Mouse (Mus musculus) heart, embryonic 15.5 days (tissue): ENCODE measurements around the gene Trpt1. TPM values are rescaled to one million over a fixed set of nuclear protein-coding genes. Genes with fewer than 3 reads are reported as not detected.

ENCODE experiments used
- ATAC-seq: fragments of 200-750 bp; cut with Nextera tagmentation; replicated peaks from 2 replicates; pipeline ENCODE4 v1.8.0; 2017; ENCODE audit warnings: low read depth, moderate TSS enrichment; ENCODE audit not compliant: insufficient number of reproducible peaks, insufficient read depth, low FRiP score
- H3K27ac ChIP-seq: fragments of 300-500 bp; sonication (generic); 2 replicates; pipeline ENCODE4 v1.5.1; 2015; ENCODE audit warnings: mild to moderate bottlenecking, inconsistent platforms
- H3K27me3 ChIP-seq: fragments of 300-500 bp; sonication (generic); 2 replicates; pipeline ENCODE4 v1.6.1; 2015; ENCODE audit warnings: inconsistent platforms
- H3K36me3 ChIP-seq: fragments of 300-500 bp; sonication (generic); 2 replicates; pipeline ENCODE4 v1.6.1; 2015; ENCODE audit warnings: mild to moderate bottlenecking, inconsistent platforms
- H3K4me1 ChIP-seq: fragments of 300-500 bp; sonication (generic); replicated peaks from 2 replicates; pipeline ENCODE4 v1.6.1; 2015; ENCODE audit warnings: inconsistent platforms
- H3K4me2 ChIP-seq: fragments of 300-500 bp; sonication (generic); 2 replicates; pipeline ENCODE4 v1.6.1; 2015; ENCODE audit warnings: inconsistent platforms, mild to moderate bottlenecking, moderate library complexity
- H3K4me3 ChIP-seq: fragments of 300-500 bp; sonication (generic); 2 replicates; pipeline ENCODE4 v1.5.1; 2015; ENCODE audit warnings: mild to moderate bottlenecking, inconsistent platforms
- H3K9ac ChIP-seq: fragments of 300-500 bp; sonication (generic); 2 replicates; pipeline ENCODE4 v1.6.1; 2015; ENCODE audit warnings: mild to moderate bottlenecking, inconsistent platforms
- H3K9me3 ChIP-seq: fragments of 300-500 bp; sonication (generic); replicated peaks from 2 replicates; pipeline ENCODE4 v1.6.1; 2016; ENCODE audit warnings: inconsistent platforms
- WGBS: fragments of 180-500 bp; shearing (Covaris S2); methylation state at CpG from one replicate; pipeline ENCODE4 v1.1.7; 2015; ENCODE audit warnings: mixed read lengths; 5-methylcytosine and 5-hydroxymethylcytosine counted together
- polyA plus RNA-seq: library from polyadenylated mRNA; unstranded; fragments of >200 nt; fragmentation: Nextera tagmentation; extraction: Ambion mirVana; gene quantifications from 2 replicates; pipeline ENCODE4 v1.2.1, GENCODE M21; 2015

The Trpt1 gene
- 17.4 and 18.0 TPM in 2 replicates for polyA plus RNA-seq

DNA sequence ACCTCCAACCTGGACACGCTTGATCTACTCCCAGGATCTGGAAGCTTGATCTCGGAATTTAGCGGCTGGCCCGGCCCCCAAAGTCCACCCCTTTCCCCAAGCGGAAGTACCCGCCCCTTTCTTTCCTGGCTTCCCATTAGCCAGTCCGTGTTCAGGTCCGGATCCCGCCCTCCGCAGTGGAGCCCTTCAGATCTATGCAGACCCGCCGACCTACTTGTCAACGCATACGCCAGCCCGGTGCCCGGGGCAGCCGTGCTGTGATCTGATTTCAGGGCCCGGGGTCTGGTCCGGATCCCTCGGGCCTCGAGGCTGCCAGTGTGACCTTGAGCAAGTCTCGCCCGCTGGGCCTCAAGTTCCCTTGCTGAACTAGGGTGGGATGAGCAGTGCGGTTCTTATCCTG, at the start of gene Trpt1, which contains the start of gene Nudt22:
Trpt1 (plus strand) TSS at position 126 of the 400 bp plus-strand sequence.
Nudt22 (minus strand) TSS at position 112 of the 400 bp plus-strand sequence.
- Histone ChIP-seq H3K36me3 (peaks cover 23% of the 10 kb centered on the region), H3K4me1 (peaks cover 47% of the 10 kb centered on the region), H3K4me2 (peak within 1 kb of the TSS; percentile 85), H3K27me3 (no peaks in the 10 kb centered on the region), H3K4me3 (peak within 1 kb of the TSS; percentile 67), H3K9ac (peak within 1 kb of the TSS; percentile 82), H3K27ac (peak within 1 kb of the TSS; percentile 87), H3K9me3 (no peaks in the 10 kb centered on the region)
- WGBS = 0% methylated on average over 24 of the region's 24 CpGs
- peak; percentile 70 for ATAC-seq

- peaks cover 25% of the 10 kb centered on the region for H3K4me1 ChIP-seq
- no peak for ATAC-seq
- no peak overlapping the region for H3K9ac ChIP-seq
- H3K4me2 ChIP-seq = no peak overlapping the region
- WGBS = 65% methylated on average over 4 of the region's 4 CpGs
- no peaks in the 10 kb centered on the region for H3K9me3 ChIP-seq
- no peaks in the 10 kb centered on the region for H3K27me3 ChIP-seq
- no peak overlapping the region for H3K4me3 ChIP-seq
- H3K36me3 ChIP-seq = 0 out of 2 replicates have a peak, but pooled peaks cover 14% of the 10 kb centered on the region
- H3K27ac ChIP-seq = no peak overlapping the region
These were observed 48.2 kb upstream of the Trpt1 start for GRCm38 (mm10) chr19:6947742-6948141.

- H3K9me3 ChIP-seq = no peaks in the 10 kb centered on the region
- H3K27ac ChIP-seq = no peak overlapping the region
- H3K36me3 ChIP-seq = 0 out of 2 replicates have a peak, but pooled peaks cover 14% of the 10 kb centered on the region
- ATAC-seq = no peak
- 77% methylated on average over 4 of the region's 4 CpGs for WGBS
- H3K9ac ChIP-seq = no peak overlapping the region
- peaks cover 25% of the 10 kb centered on the region for H3K4me1 ChIP-seq
- H3K27me3 ChIP-seq = no peaks in the 10 kb centered on the region
- H3K4me2 ChIP-seq = no peak overlapping the region
- H3K4me3 ChIP-seq = no peak overlapping the region
These were observed 47.7 kb upstream of the Trpt1 start for GRCm38 (mm10) chr19:6948186-6948585.

- Histone ChIP-seq H3K4me1 (peaks cover 31% of the 10 kb centered on the region), H3K4me3 (no peak overlapping the region), H3K9me3 (no peaks in the 10 kb centered on the region), H3K27me3 (no peaks in the 10 kb centered on the region), H3K9ac (no peak overlapping the region), H3K27ac (no peak overlapping the region; the same call in 1 of the 2 replicates), H3K36me3 (peaks cover 14% of the 10 kb centered on the region; the same call in 1 of the 2 replicates), H3K4me2 (no peak overlapping the region)
- no peak for ATAC-seq
- 89% methylated on average over 5 of the region's 5 CpGs for WGBS
These were observed 46.4 kb upstream of the Trpt1 start for GRCm38 (mm10) chr19:6949532-6949931.

- peak overlapping the region; percentile 99 for H3K27ac ChIP-seq
- peak overlapping the region; percentile 83 for H3K4me2 ChIP-seq
- ATAC-seq = no peak
- H3K9me3 ChIP-seq = no peaks in the 10 kb centered on the region
- peak overlapping the region; percentile 70 for H3K4me3 ChIP-seq
- H3K36me3 ChIP-seq = peaks cover 18% of the 10 kb centered on the region; the same call in 1 of the 2 replicates
- 62% methylated on average over 5 of the region's 5 CpGs for WGBS
- no peaks in the 10 kb centered on the region for H3K27me3 ChIP-seq
- peak overlapping the region; percentile 83; the same call in 1 of the 2 replicates for H3K9ac ChIP-seq
- H3K4me1 ChIP-seq = peaks cover 35% of the 10 kb centered on the region
These were observed 46.0 kb upstream of the Trpt1 start for GRCm38 (mm10) chr19:6949951-6950350.

- ATAC-seq = peak; percentile 19
- under 1% methylated on average over 28 of the region's 28 CpGs for WGBS
- H3K4me1 ChIP-seq = peaks cover 42% of the 10 kb centered on the region
These were observed 45.2 kb upstream of the Trpt1 start for GRCm38 (mm10) chr19:6950613-6951153.

GRCm38 (mm10) chr19:6951381-6951968, 44.5 kb upstream of the Trpt1 start:
- H3K9ac ChIP-seq = peak overlapping the region; percentile 83
- no peaks in the 10 kb centered on the region for H3K27me3 ChIP-seq
- ATAC-seq = peak; percentile 74
- peaks cover 17% of the 10 kb centered on the region; the same call in 1 of the 2 replicates for H3K36me3 ChIP-seq
- peak overlapping the region; percentile 70 for H3K4me3 ChIP-seq
- H3K27ac ChIP-seq = peak overlapping the region; percentile 99
- H3K9me3 ChIP-seq = no peaks in the 10 kb centered on the region
- H3K4me1 ChIP-seq = peaks cover 49% of the 10 kb centered on the region
- H3K4me2 ChIP-seq = peak overlapping the region; percentile 83
- under 1% methylated on average over 35 of the region's 35 CpGs for WGBS

More at GRCm38 (mm10) chr19:6950613-6951153, 45.2 kb upstream of the Trpt1 start:
- Histone ChIP-seq H3K27me3 (no peaks in the 10 kb centered on the region), H3K36me3 (peaks cover 22% of the 10 kb centered on the region; the same call in 1 of the 2 replicates), H3K4me2 (peak overlapping the region; percentile 83), H3K27ac (peak overlapping the region; percentile 99), H3K9me3 (no peaks in the 10 kb centered on the region), H3K4me3 (peak overlapping the region; percentile 70), H3K9ac (peak overlapping the region; percentile 83)

DNA sequence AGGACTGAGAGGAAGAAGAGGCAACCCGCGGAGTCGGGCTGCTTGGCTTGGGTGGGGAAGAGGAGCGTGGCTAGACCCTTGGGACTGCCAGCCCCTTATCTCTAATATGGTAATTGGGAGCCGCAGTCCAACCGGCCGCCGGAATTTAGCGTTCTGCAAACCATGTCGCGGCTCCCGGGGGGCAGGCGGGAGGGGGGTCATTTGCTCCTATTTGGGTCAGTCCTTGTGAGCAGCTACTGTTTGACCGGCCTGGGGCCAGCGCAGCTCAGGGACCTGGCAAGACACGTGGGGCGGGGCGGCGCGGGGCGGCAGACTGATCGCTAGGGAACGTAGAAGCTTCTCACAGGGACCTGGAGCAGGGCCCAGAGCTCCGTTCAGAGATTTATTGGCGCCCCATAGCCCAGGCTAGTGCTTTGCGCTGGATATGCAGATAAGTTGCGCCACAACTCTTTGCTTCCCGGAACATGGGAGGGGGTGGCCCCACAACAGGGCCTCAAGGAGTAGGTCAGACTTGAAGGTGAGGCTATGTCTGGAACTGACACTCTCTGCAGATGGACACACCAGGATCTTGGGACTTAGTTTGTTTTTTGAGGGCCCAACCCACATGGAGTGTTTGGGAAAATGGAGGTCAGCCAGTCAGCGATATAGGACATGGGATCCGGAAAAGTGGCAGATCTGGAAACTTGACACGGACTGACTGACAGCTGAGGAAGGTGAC, 43.8 kb upstream of the Trpt1 start:
- Histone ChIP-seq H3K27ac (peak overlapping the region; percentile 99), H3K9me3 (no peaks in the 10 kb centered on the region), H3K4me2 (peak overlapping the region; percentile 83), H3K36me3 (peaks cover 18% of the 10 kb centered on the region; the same call in 1 of the 2 replicates), H3K9ac (peak overlapping the region; percentile 83), H3K27me3 (no peaks in the 10 kb centered on the region), H3K4me1 (peaks cover 50% of the 10 kb centered on the region), H3K4me3 (peak overlapping the region; percentile 70)
- peak; percentile 57 for ATAC-seq
- 1% methylated on average over 31 of the region's 31 CpGs for WGBS

- no peaks in the 10 kb centered on the region for H3K27me3 ChIP-seq
- H3K4me1 ChIP-seq = peaks cover 50% of the 10 kb centered on the region
- WGBS = 4% methylated on average over 3 of the region's 3 CpGs
- H3K27ac ChIP-seq = peak overlapping the region; percentile 99
- peak overlapping the region; percentile 83; the same call in 1 of the 2 replicates for H3K9ac ChIP-seq
- no peak for ATAC-seq
- peaks cover 23% of the 10 kb centered on the region; the same call in 1 of the 2 replicates for H3K36me3 ChIP-seq
- H3K9me3 ChIP-seq = no peaks in the 10 kb centered on the region
- H3K4me3 ChIP-seq = peak overlapping the region; percentile 70
- peak overlapping the region; percentile 83 for H3K4me2 ChIP-seq
These were observed 43.3 kb upstream of the Trpt1 start for GRCm38 (mm10) chr19:6952712-6953037.

GRCm38 (mm10) chr19:6954046-6954445, 41.9 kb upstream of the Trpt1 start:
- WGBS = 56% methylated on average over 9 of the region's 9 CpGs

DNA sequence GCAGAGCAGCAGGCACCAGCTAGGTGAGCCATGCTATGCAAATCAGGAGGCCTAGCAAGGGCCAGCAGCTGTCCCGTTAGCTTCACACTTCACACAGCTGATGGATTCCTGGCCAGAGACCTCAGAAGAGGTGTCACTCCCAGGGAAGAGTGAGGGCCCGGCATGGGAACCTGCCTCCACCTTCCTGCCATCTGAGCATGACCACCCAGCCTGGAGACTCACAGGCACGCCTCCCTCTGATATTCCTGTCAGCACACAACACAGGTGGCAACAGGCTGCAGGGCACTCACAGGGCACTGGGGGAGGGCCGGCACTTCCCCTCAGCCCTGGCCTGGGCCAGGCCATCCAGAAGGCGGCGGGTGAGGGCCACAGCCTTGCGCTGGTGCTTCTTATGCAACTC, 40.5 kb upstream of the Trpt1 start:
- 0 out of 2 replicates have a peak overlapping the region, but pooled peaks have one; percentile 5 for H3K4me2 ChIP-seq
- no peak; the same call in 1 of the 2 replicates for ATAC-seq
- no peak overlapping the region for H3K4me3 ChIP-seq
- peaks cover 43% of the 10 kb centered on the region for H3K4me1 ChIP-seq
- peaks cover 49% of the 10 kb centered on the region; the same call in 1 of the 2 replicates for H3K36me3 ChIP-seq
- 40% methylated on average over 7 of the region's 7 CpGs for WGBS
- H3K27ac ChIP-seq = peak overlapping the region; percentile 45
- H3K27me3 ChIP-seq = no peaks in the 10 kb centered on the region
- H3K9ac ChIP-seq = 0 out of 2 replicates have a peak overlapping the region, but pooled peaks have one; percentile 14
- H3K9me3 ChIP-seq = no peaks in the 10 kb centered on the region

More at GRCm38 (mm10) chr19:6954046-6954445, 41.9 kb upstream of the Trpt1 start:
- Histone ChIP-seq H3K9ac (no peak overlapping the region), H3K27me3 (no peaks in the 10 kb centered on the region), H3K4me1 (peaks cover 50% of the 10 kb centered on the region), H3K4me2 (no peak overlapping the region), H3K27ac (no peak overlapping the region; the same call in 1 of the 2 replicates), H3K36me3 (peaks cover 36% of the 10 kb centered on the region; the same call in 1 of the 2 replicates), H3K9me3 (no peaks in the 10 kb centered on the region), H3K4me3 (no peak overlapping the region)
- no peak for ATAC-seq
